Comparison of ENCODE assay signal across 16 mouse cellular contexts in the genomic region with DNA sequence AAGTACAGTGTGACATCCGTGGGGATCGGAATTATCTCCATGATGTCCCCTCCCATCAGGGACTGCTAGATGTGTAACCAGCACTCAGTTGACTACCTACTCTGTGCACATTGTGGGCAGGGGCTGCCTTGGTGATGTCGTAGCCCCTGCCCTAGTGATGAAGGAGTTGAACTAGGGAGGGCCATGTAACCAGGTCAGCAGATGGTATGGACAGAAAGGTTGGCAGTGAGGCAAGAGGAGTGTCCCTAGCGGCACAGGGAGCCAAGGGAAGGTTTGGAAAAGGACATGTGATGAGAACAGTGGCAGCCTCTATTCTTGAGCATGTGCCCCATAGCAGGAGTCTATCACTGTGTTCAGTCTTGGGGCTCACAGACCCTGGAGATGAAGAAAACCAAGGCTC.
DNase-seq lines count a peak whose midpoint lies in the region; ATAC-seq and TF ChIP-seq lines count a peak whose summit lies in the region.
"Had no signal": no experiment of that assay in that cellular context is flagged by ENCODE, and none has a peak within 500 bp of the region (broad histone marks: within the 10 kb centered on the region; RNA-seq: fewer than 3 reads in every experiment).

No protein-coding gene starts in this region.

- peak overlapping the region; percentile 1 for H3K9ac ChIP-seq in heart, adult 2 months (ENCODE audit: low read depth, low read length)
- H3K9ac ChIP-seq in hindbrain, postnatal 0 days (replicated peaks; ENCODE audit: low read length): no peak overlapping the region
- H3K9ac ChIP-seq in hindbrain, embryonic 13.5 days: no peak overlapping the region
- H3K9ac ChIP-seq: limb, embryonic 13.5 days; liver, postnatal 0 days; midbrain, embryonic 15.5 days; neural tube, embryonic 12.5 days had no signal

- no peaks in the 10 kb centered on the region for H3K36me3 ChIP-seq in heart, adult 2 months (ENCODE audit: control insufficient read depth, insufficient read depth, low read length)
- H3K36me3 ChIP-seq in hindbrain, postnatal 0 days (ENCODE audit: insufficient read depth, low read length): no peaks in the 10 kb centered on the region
- H3K36me3 ChIP-seq in hindbrain, embryonic 13.5 days: no peaks in the 10 kb centered on the region
- H3K36me3 ChIP-seq: midbrain, embryonic 15.5 days; neural tube, embryonic 12.5 days had no signal

- TF ChIP-seq POLR2A in heart, adult 2 months (IDR thresholded peaks at IDR 0.05; ENCODE audit: insufficient read depth, low read depth, low read length): no peak

- H3K27me3 ChIP-seq in heart, adult 2 months (ENCODE audit: control insufficient read depth, insufficient read depth, low read length): no peaks in the 10 kb centered on the region
- H3K27me3 ChIP-seq in hindbrain, postnatal 0 days (ENCODE audit: insufficient read depth, low read length): no peaks in the 10 kb centered on the region
- peaks cover 4% of the 10 kb centered on the region; the same call in 1 of the 2 replicates for H3K27me3 ChIP-seq in hindbrain, embryonic 13.5 days
- H3K27me3 ChIP-seq: limb, embryonic 13.5 days; midbrain, embryonic 15.5 days; neural tube, embryonic 12.5 days had no signal

- H3K4me3 ChIP-seq in heart, adult 2 months: no peak overlapping the region
- H3K4me3 ChIP-seq in hindbrain, postnatal 0 days (ENCODE audit: low read length): no peak overlapping the region
- H3K4me3 ChIP-seq in hindbrain, embryonic 13.5 days: no peak overlapping the region
- H3K4me3 ChIP-seq: limb, embryonic 13.5 days; midbrain, embryonic 15.5 days; neural tube, embryonic 12.5 days had no signal

- 54% methylated on average over 4 of the region's 4 CpGs for WGBS in heart, adult 2 months
- 69% methylated on average over 4 of the region's 4 CpGs for WGBS in hindbrain, postnatal 0 days
- 85% methylated on average over 4 of the region's 4 CpGs for WGBS in hindbrain, embryonic 13.5 days

- no peak for TF ChIP-seq EP300 in heart, adult 2 months (IDR thresholded peaks at IDR 0.05; ENCODE audit: insufficient read depth, low read depth, low read length)

- no peak for TF ChIP-seq CTCF in heart, adult 2 months (IDR thresholded peaks at IDR 0.05)
- TF ChIP-seq CTCF in hindbrain, postnatal 0 days (IDR thresholded peaks at IDR 0.05; ENCODE audit: low read depth): no peak; the same call in 1 of the 2 replicates

- H3K4me2 ChIP-seq in hindbrain, postnatal 0 days (ENCODE audit: low read depth, low read length): no peak overlapping the region
- H3K4me2 ChIP-seq in hindbrain, embryonic 13.5 days: no peak overlapping the region
- H3K4me2 ChIP-seq: midbrain, embryonic 15.5 days; neural tube, embryonic 12.5 days had no signal

- ATAC-seq in hindbrain, postnatal 0 days: peak; percentile 48; the same call in 1 of the 2 replicates
- ATAC-seq in hindbrain, embryonic 13.5 days (ENCODE audit: low FRiP score): no peak
- ATAC-seq: liver, postnatal 0 days had no signal

- H3K9me3 ChIP-seq in hindbrain, postnatal 0 days (ENCODE audit: low read length): no peaks in the 10 kb centered on the region
- no peaks in the 10 kb centered on the region for H3K9me3 ChIP-seq in hindbrain, embryonic 13.5 days
- H3K9me3 ChIP-seq: limb, embryonic 13.5 days; midbrain, embryonic 15.5 days; neural tube, embryonic 12.5 days had no signal

- H3K4me1 ChIP-seq in heart, adult 2 months (ENCODE audit: control insufficient read depth, insufficient read depth, low read length): peaks cover 16% of the 10 kb centered on the region
- peaks cover 15% of the 10 kb centered on the region for H3K4me1 ChIP-seq in hindbrain, postnatal 0 days (ENCODE audit: insufficient read depth, low read length)
- H3K4me1 ChIP-seq in hindbrain, embryonic 13.5 days (replicated peaks): peaks cover 49% of the 10 kb centered on the region

- H3K79me2 ChIP-seq in heart, adult 2 months (replicated peaks; ENCODE audit: control insufficient read depth, insufficient read depth, low read length): peaks cover 7% of the 10 kb centered on the region

- peak overlapping the region; percentile 91 for H3K27ac ChIP-seq in heart, adult 2 months
- 0 out of 2 replicates have a peak overlapping the region, but pooled peaks have one; percentile 48 for H3K27ac ChIP-seq in hindbrain, postnatal 0 days
- H3K27ac ChIP-seq in hindbrain, embryonic 13.5 days: no peak overlapping the region; the same call in 1 of the 2 replicates
- H3K27ac ChIP-seq: limb, embryonic 13.5 days; neural tube, embryonic 12.5 days had no signal

- DNase-seq in heart, adult 2 months: no peak
- DNase-seq in heart, postnatal 4 days: no peak
- DNase-seq in hindbrain, postnatal 0 days (ENCODE audit: low spot score): peak; percentile 45
- peak; percentile 93 for DNase-seq in cerebellum, adult 11-12 months
- DNase-seq in cerebellum, postnatal 14 days: peak; percentile 81 to 88
- DNase-seq in spleen, postnatal 14 days (ENCODE audit: low spot score in 2 of 2): no peak
- DNase-seq: adrenal gland, postnatal 14 days; kidney, adult 9 months; liver, postnatal 0 days; lung, postnatal 4 days; right cerebral cortex, adult 18-20 months; spleen, adult 18-20 months had no signal

- intact Hi-C loops in heart, adult 2 months (cut with DNase I): no loop called here

Comparison
In these comparisons a context has a peak if more than half of its experiments do, and no peak if none do; other contexts are left out.
1. DNase-seq: peak in hindbrain, postnatal 0 days (single experiment), cerebellum, adult 11-12 months (single experiment) and cerebellum, postnatal 14 days (2 of 2); none in heart, adult 2 months (0 of 2), heart, postnatal 4 days (single experiment) and spleen, postnatal 14 days (0 of 2).